Mouse (Mus musculus): ENCODE measurements around the gene Nlgn1. TPM values are rescaled to one million over a fixed set of nuclear protein-coding genes. Genes with fewer than 3 reads are reported as not detected.

Nlgn1 gene
- polyA plus RNA-seq, 1 experiment from 2014 or later = not detected

GRCm38 (mm10) chr3:25450471-25450870 lies 881.8 kb downstream of the Nlgn1 start:
- no peaks in the 10 kb centered on the region for H3K9me3 ChIP-seq (ENCODE audit: low read length)
- 49% methylated on average over 6 of the region's 6 CpGs for WGBS (ENCODE audit: insufficient replicate concordance)
- TF ChIP-seq EP300 (IDR thresholded peaks at IDR 0.05; ENCODE audit: low read depth) = no peak
- TF ChIP-seq CTCF (IDR thresholded peaks at IDR 0.05; ENCODE audit: low read depth) = no peak
- no peak overlapping the region for H3K4me3 ChIP-seq (ENCODE audit: low read depth, low read length)
- no peaks in the 10 kb centered on the region for H3K27me3 ChIP-seq (ENCODE audit: insufficient read depth, low read length)
- no peak for ATAC-seq
- no peak overlapping the region for H3K27ac ChIP-seq (ENCODE audit: low read depth)
- no peak overlapping the region for H3K4me2 ChIP-seq (ENCODE audit: low read depth, low read length)
- H3K9ac ChIP-seq (replicated peaks) = no peak overlapping the region
- DNase-seq = no peak
- H3K4me1 ChIP-seq (ENCODE audit: insufficient read depth) = no peaks in the 10 kb centered on the region
- no peaks in the 10 kb centered on the region for H3K36me3 ChIP-seq (replicated peaks; ENCODE audit: insufficient read depth, low read length)

- TF ChIP-seq EP300 (IDR thresholded peaks at IDR 0.05; ENCODE audit: low read depth) = no peak
- Histone ChIP-seq H3K27me3 (ENCODE audit: insufficient read depth, low read length) (no peaks in the 10 kb centered on the region), H3K4me2 (ENCODE audit: low read depth, low read length) (no peak overlapping the region), H3K9ac (replicated peaks) (no peak overlapping the region), H3K36me3 (replicated peaks; ENCODE audit: insufficient read depth, low read length) (no peaks in the 10 kb centered on the region), H3K4me3 (ENCODE audit: low read depth, low read length) (no peak overlapping the region), H3K9me3 (ENCODE audit: low read length) (no peaks in the 10 kb centered on the region), H3K4me1 (ENCODE audit: insufficient read depth) (no peaks in the 10 kb centered on the region), H3K27ac (ENCODE audit: low read depth) (no peak overlapping the region)
- ATAC-seq = no peak
- no peak for DNase-seq
- 78% methylated on average over 4 of the region's 4 CpGs for WGBS (ENCODE audit: insufficient replicate concordance)
Observed at GRCm38 (mm10) chr3:25449356-25449755, 882.9 kb downstream of the Nlgn1 start.

- WGBS (ENCODE audit: insufficient replicate concordance) = 61% methylated on average over 1 of the region's 1 CpGs
- no peak for DNase-seq
- Histone ChIP-seq H3K9me3 (ENCODE audit: low read length) (no peaks in the 10 kb centered on the region), H3K4me1 (ENCODE audit: insufficient read depth) (no peaks in the 10 kb centered on the region), H3K9ac (replicated peaks) (no peak overlapping the region), H3K4me3 (ENCODE audit: low read depth, low read length) (no peak overlapping the region), H3K4me2 (ENCODE audit: low read depth, low read length) (no peak overlapping the region), H3K36me3 (replicated peaks; ENCODE audit: insufficient read depth, low read length) (no peaks in the 10 kb centered on the region), H3K27me3 (ENCODE audit: insufficient read depth, low read length) (no peaks in the 10 kb centered on the region), H3K27ac (ENCODE audit: low read depth) (no peak overlapping the region)
- TF ChIP-seq EP300 (IDR thresholded peaks at IDR 0.05; ENCODE audit: low read depth) (no peak), CTCF (IDR thresholded peaks at IDR 0.05; ENCODE audit: low read depth) (no peak)
- ATAC-seq = no peak
Observed at GRCm38 (mm10) chr3:25447181-25447580, 885.1 kb downstream of the Nlgn1 start.

- TF ChIP-seq CTCF (IDR thresholded peaks at IDR 0.05; ENCODE audit: low read depth) (no peak), EP300 (IDR thresholded peaks at IDR 0.05; ENCODE audit: low read depth) (no peak)
- no peak for ATAC-seq
- no peak for DNase-seq
- H3K4me1 ChIP-seq (ENCODE audit: insufficient read depth) = no peaks in the 10 kb centered on the region
- no peak overlapping the region for H3K27ac ChIP-seq (ENCODE audit: low read depth)
- no peaks in the 10 kb centered on the region for H3K27me3 ChIP-seq (ENCODE audit: insufficient read depth, low read length)
- no peaks in the 10 kb centered on the region for H3K9me3 ChIP-seq (ENCODE audit: low read length)
- H3K4me2 ChIP-seq (ENCODE audit: low read depth, low read length) = no peak overlapping the region
- no peak overlapping the region for H3K9ac ChIP-seq (replicated peaks)
- 72% methylated on average over 3 of the region's 3 CpGs for WGBS (ENCODE audit: insufficient replicate concordance)
- no peaks in the 10 kb centered on the region for H3K36me3 ChIP-seq (replicated peaks; ENCODE audit: insufficient read depth, low read length)
- no peak overlapping the region for H3K4me3 ChIP-seq (ENCODE audit: low read depth, low read length)
Observed at GRCm38 (mm10) chr3:25443657-25444056, 888.6 kb downstream of the Nlgn1 start.

- H3K27me3 ChIP-seq (ENCODE audit: insufficient read depth, low read length) = no peaks in the 10 kb centered on the region
- ATAC-seq (no peak), DNase-seq (no peak)
- H3K4me1 ChIP-seq (ENCODE audit: insufficient read depth) = no peaks in the 10 kb centered on the region
- WGBS (ENCODE audit: insufficient replicate concordance) = 86% methylated on average over 1 of the region's 1 CpGs
- H3K4me2 ChIP-seq (ENCODE audit: low read depth, low read length) = no peak overlapping the region
- no peaks in the 10 kb centered on the region for H3K9me3 ChIP-seq (ENCODE audit: low read length)
- no peak for TF ChIP-seq CTCF (IDR thresholded peaks at IDR 0.05; ENCODE audit: low read depth)
- TF ChIP-seq EP300 (IDR thresholded peaks at IDR 0.05; ENCODE audit: low read depth) = no peak
- H3K36me3 ChIP-seq (replicated peaks; ENCODE audit: insufficient read depth, low read length) = no peaks in the 10 kb centered on the region
- no peak overlapping the region for H3K9ac ChIP-seq (replicated peaks)
- H3K27ac ChIP-seq (ENCODE audit: low read depth) = no peak overlapping the region
- H3K4me3 ChIP-seq (ENCODE audit: low read depth, low read length) = no peak overlapping the region
Observed at GRCm38 (mm10) chr3:25442617-25443016, 889.6 kb downstream of the Nlgn1 start.

GRCm38 (mm10) chr3:25426931-25427330 lies 905.3 kb downstream of the Nlgn1 start:
- no peaks in the 10 kb centered on the region for H3K4me1 ChIP-seq (ENCODE audit: insufficient read depth)
- H3K4me3 ChIP-seq (ENCODE audit: low read depth, low read length) = no peak overlapping the region
- no peak for DNase-seq
- no peaks in the 10 kb centered on the region for H3K9me3 ChIP-seq (ENCODE audit: low read length)
- no peak overlapping the region for H3K27ac ChIP-seq (ENCODE audit: low read depth)
- no peak overlapping the region for H3K9ac ChIP-seq (replicated peaks)
- no peak for ATAC-seq
- H3K4me2 ChIP-seq (ENCODE audit: low read depth, low read length) = no peak overlapping the region
- TF ChIP-seq EP300 (IDR thresholded peaks at IDR 0.05; ENCODE audit: low read depth) (no peak), CTCF (IDR thresholded peaks at IDR 0.05; ENCODE audit: low read depth) (no peak)
- H3K27me3 ChIP-seq (ENCODE audit: insufficient read depth, low read length) = no peaks in the 10 kb centered on the region
- no peaks in the 10 kb centered on the region for H3K36me3 ChIP-seq (replicated peaks; ENCODE audit: insufficient read depth, low read length)

- Histone ChIP-seq H3K4me3 (ENCODE audit: low read depth, low read length) (no peak overlapping the region), H3K4me2 (ENCODE audit: low read depth, low read length) (no peak overlapping the region), H3K27me3 (ENCODE audit: insufficient read depth, low read length) (no peaks in the 10 kb centered on the region), H3K36me3 (replicated peaks; ENCODE audit: insufficient read depth, low read length) (no peaks in the 10 kb centered on the region), H3K4me1 (ENCODE audit: insufficient read depth) (no peaks in the 10 kb centered on the region), H3K9me3 (ENCODE audit: low read length) (no peaks in the 10 kb centered on the region), H3K9ac (replicated peaks) (no peak overlapping the region), H3K27ac (ENCODE audit: low read depth) (no peak overlapping the region)
- TF ChIP-seq EP300 (IDR thresholded peaks at IDR 0.05; ENCODE audit: low read depth) = no peak
- 71% methylated on average over 4 of the region's 4 CpGs for WGBS (ENCODE audit: insufficient replicate concordance)
- DNase-seq = no peak
- ATAC-seq = no peak
Observed at GRCm38 (mm10) chr3:25412003-25412402, 920.3 kb downstream of the Nlgn1 start.
